Mouse (Mus musculus): Measurements from ENCODE around the gene Atl2.

Atl2 gene

GRCm38 (mm10) chr17:79824406-79824805 is 71.5 kb downstream of the Atl2 start:
- DNase-seq (ENCODE audit: extremely low spot score, low read depth, low spot score) = no peak

DNA sequence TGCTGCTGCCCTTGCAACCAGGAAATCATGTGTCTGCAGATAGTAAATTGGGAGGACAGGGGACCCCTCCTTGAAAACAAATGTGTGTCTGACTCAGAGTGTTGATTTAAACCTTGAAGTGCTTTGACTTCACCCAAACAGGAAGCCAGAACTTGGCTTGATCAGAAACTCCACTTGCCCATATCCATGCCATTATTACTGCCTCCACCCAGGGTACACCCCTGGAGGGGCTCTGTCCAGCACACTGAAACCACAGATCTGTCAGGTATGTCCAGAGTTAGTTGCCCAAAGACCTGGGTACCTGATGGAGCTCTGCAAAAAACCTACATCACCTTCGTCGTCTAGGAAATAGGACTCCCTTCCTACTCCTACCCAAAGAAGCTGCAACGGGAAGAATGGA is 77.0 kb downstream of the Atl2 start:
- no peak for DNase-seq (ENCODE audit: extremely low spot score, low read depth, low spot score)

GRCm38 (mm10) chr17:79817995-79818394 is 77.9 kb downstream of the Atl2 start:
- no peak for DNase-seq (ENCODE audit: extremely low spot score, low read depth, low spot score)

GRCm38 (mm10) chr17:79817551-79817950 is 78.4 kb downstream of the Atl2 start:
- no peak for DNase-seq (ENCODE audit: extremely low spot score, low read depth, low spot score)

- DNase-seq (ENCODE audit: extremely low spot score, low read depth, low spot score) = no peak
Measured at GRCm38 (mm10) chr17:79816896-79817295, 79.0 kb downstream of the Atl2 start.

DNA sequence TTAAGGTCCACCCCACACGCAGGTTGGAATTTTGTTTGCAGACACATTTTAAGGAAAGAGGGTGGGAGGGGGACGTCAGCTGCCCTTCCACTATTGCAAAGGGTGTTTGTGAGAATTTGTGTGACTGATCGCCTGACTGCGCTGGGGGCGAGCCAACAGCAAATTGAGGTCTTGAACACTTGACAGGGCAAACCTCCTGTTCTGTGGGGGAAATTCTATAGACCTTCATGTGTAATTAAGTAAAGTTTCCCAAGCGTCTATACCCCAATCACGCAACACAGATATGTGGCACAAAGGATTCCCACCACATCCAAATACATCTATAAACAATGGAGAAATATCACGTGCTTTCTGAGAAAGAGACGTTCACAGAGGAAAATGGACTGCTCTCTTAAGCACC is 85.5 kb downstream of the Atl2 start:
- no peak for DNase-seq (ENCODE audit: extremely low spot score, low read depth, low spot score)

GRCm38 (mm10) chr17:79809491-79810316 is 86.2 kb downstream of the Atl2 start:
- DNase-seq (ENCODE audit: extremely low spot score, low read depth, low spot score) = no peak

GRCm38 (mm10) chr17:79807237-79807930 is 88.5 kb downstream of the Atl2 start:
- no peak for DNase-seq (ENCODE audit: extremely low spot score, low read depth, low spot score)

GRCm38 (mm10) chr17:79804747-79805146 is 91.2 kb downstream of the Atl2 start:
- DNase-seq (ENCODE audit: extremely low spot score, low read depth, low spot score) = no peak

- DNase-seq (ENCODE audit: extremely low spot score, low read depth, low spot score) = no peak
Measured at GRCm38 (mm10) chr17:79802056-79802455, 93.9 kb downstream of the Atl2 start.

DNA sequence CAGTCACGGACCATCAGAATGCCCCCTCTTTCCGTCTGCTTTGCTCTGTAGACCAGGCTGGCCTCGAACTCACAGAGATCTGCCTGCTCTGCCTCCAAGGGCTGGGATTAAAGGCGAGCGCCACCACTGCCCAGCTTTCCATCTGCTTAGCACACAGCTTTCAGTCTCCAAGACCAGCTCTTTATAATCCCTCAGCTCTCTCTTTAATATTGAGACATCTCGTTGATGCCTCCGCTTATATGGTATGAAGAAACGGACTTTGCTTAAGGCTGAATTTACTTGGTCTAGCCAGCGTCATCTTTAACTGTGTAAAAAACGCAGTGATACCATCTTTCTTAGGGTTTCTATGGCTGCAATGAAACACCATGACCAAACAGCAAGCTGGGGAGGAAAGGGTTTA is 97.1 kb downstream of the Atl2 start:
- DNase-seq (ENCODE audit: extremely low spot score, low read depth, low spot score) = no peak
